Mouse (Mus musculus) bone marrow, adult 2 months (tissue): ENCODE data around the gene Rae1.

Experiments used
- CTCF ChIP-seq: fragments of 200-500 bp; IDR thresholded peaks from 2 replicates; pipeline ENCODE4 v1.5.1; 2011; ENCODE audit warnings: low read length, control low read depth; ENCODE audit not compliant: control insufficient read depth, insufficient read depth
- POLR2A ChIP-seq: fragments of 200-500 bp; IDR thresholded peaks from 2 replicates; pipeline ENCODE4 v1.6.1; 2011; ENCODE audit warnings: low read depth, mild to moderate bottlenecking, control low read depth, low read length, borderline replicate concordance; ENCODE audit not compliant: control insufficient read depth

- TF ChIP-seq CTCF (no peak), POLR2A (no peak)
Measured at GRCm38 (mm10) chr2:173036611-173037010, 36.7 kb downstream of the Rae1 start.
